Mouse (Mus musculus) kidney, embryonic 14.5 days (tissue): ENCODE results near the gene Stat1. TPM values are rescaled to one million over a fixed set of nuclear protein-coding genes. Genes with fewer than 3 reads are reported as not detected.
A peak's percentile ranks its signal among the peaks of the same experiment; 100 is the strongest.

Experiments
- ATAC-seq: fragments of 200-750 bp; cut with Nextera tagmentation; 2 replicates; pipeline ENCODE4 v1.8.0; 2017; ENCODE audit warnings: moderate number of reproducible peaks, mild to moderate bottlenecking, moderate TSS enrichment, moderate library complexity; ENCODE audit not compliant: low FRiP score, low TSS enrichment
- H3K27ac ChIP-seq: fragments of 300-500 bp; sonication (generic); 2 replicates; pipeline ENCODE4 v1.5.1; 2014; ENCODE audit warnings: low read depth, mild to moderate bottlenecking, low read length, moderate library complexity, mixed read lengths
- H3K27me3 ChIP-seq: fragments of 300-500 bp; sonication (generic); 2 replicates; pipeline ENCODE4 v1.6.1; 2014; ENCODE audit warnings: mild to moderate bottlenecking, low read length; ENCODE audit not compliant: control insufficient read depth, insufficient read depth
- H3K36me3 ChIP-seq: fragments of 300-500 bp; sonication (generic); 2 replicates; pipeline ENCODE4 v1.6.1; 2014; ENCODE audit warnings: low read length, mixed read lengths; ENCODE audit not compliant: control insufficient read depth, insufficient read depth
- H3K4me1 ChIP-seq: fragments of 300-500 bp; sonication (generic); 2 replicates; pipeline ENCODE4 v1.6.1; 2014; ENCODE audit warnings: low read length, mixed read lengths; ENCODE audit not compliant: control insufficient read depth, insufficient read depth
- H3K4me2 ChIP-seq: fragments of 300-500 bp; sonication (generic); replicated peaks from 2 replicates; pipeline ENCODE4 v1.6.1; 2014; ENCODE audit warnings: low read depth, mild to moderate bottlenecking, low read length
- H3K4me3 ChIP-seq: fragments of 300-500 bp; sonication (generic); 2 replicates; pipeline ENCODE4 v1.5.1; 2014; ENCODE audit warnings: mild to moderate bottlenecking, low read length
- H3K9ac ChIP-seq: fragments of 300-500 bp; sonication (generic); 2 replicates; pipeline ENCODE4 v1.6.1; 2014; ENCODE audit warnings: low read depth, mild to moderate bottlenecking, low read length, moderate library complexity
- H3K9me3 ChIP-seq: fragments of 300-500 bp; sonication (generic); 2 replicates; pipeline ENCODE4 v1.6.1; 2016; ENCODE audit warnings: low read length; ENCODE audit not compliant: control insufficient read depth
- WGBS: fragments of 180-500 bp; shearing (Covaris S2); extraction: QIAGEN DNeasy Blood & Tissue Kit; methylation state at CpG from one replicate; pipeline ENCODE4 v1.1.7; 2014; 5-methylcytosine and 5-hydroxymethylcytosine counted together
- polyA plus RNA-seq: library from polyadenylated mRNA; unstranded; fragments of >200 nt; fragmentation: Nextera tagmentation; extraction: Ambion mirVana; gene quantifications from 2 replicates; pipeline ENCODE4 v1.2.1, GENCODE M21; 2014

Gene Stat1
- polyA plus RNA-seq, 1 experiment from 2014 or later, result 20.0 TPM

- Histone ChIP-seq H3K4me2 (no peak overlapping the region), H3K27ac (no peak overlapping the region), H3K4me3 (no peak overlapping the region), H3K9me3 (no peaks in the 10 kb centered on the region), H3K27me3 (no peaks in the 10 kb centered on the region), H3K4me1 (0 out of 2 replicates have a peak, but pooled peaks cover 2% of the 10 kb centered on the region), H3K9ac (no peak overlapping the region), H3K36me3 (no peaks in the 10 kb centered on the region)
- WGBS, result 92% methylated on average over 5 of the region's 5 CpGs
- no peak for ATAC-seq
These were observed 44.6 kb downstream of the Stat1 start for GRCm38 (mm10) chr1:52163707-52164457.

- 0 out of 2 replicates have a peak overlapping the region, but pooled peaks have one; percentile 15 for H3K4me2 ChIP-seq
- H3K36me3 ChIP-seq, result no peaks in the 10 kb centered on the region
- WGBS, result 48% methylated on average over 14 of the region's 14 CpGs
- no peaks in the 10 kb centered on the region for H3K27me3 ChIP-seq
- H3K9ac ChIP-seq, result no peak overlapping the region
- peak; percentile 53; the same call in 1 of the 2 replicates for ATAC-seq
- H3K27ac ChIP-seq, result no peak overlapping the region
- 0 out of 2 replicates have a peak, but pooled peaks cover 2% of the 10 kb centered on the region for H3K4me1 ChIP-seq
- no peaks in the 10 kb centered on the region for H3K9me3 ChIP-seq
- no peak overlapping the region for H3K4me3 ChIP-seq
These were observed 47.5 kb downstream of the Stat1 start for GRCm38 (mm10) chr1:52166652-52167220.

GRCm38 (mm10) chr1:52170057-52170456 is 50.8 kb downstream of the Stat1 start:
- 20% methylated on average over 3 of the region's 3 CpGs for WGBS
- no peak overlapping the region for H3K27ac ChIP-seq
- H3K27me3 ChIP-seq, result no peaks in the 10 kb centered on the region
- no peaks in the 10 kb centered on the region for H3K36me3 ChIP-seq
- H3K9ac ChIP-seq, result no peak overlapping the region
- H3K4me2 ChIP-seq, result no peak overlapping the region
- H3K9me3 ChIP-seq, result no peaks in the 10 kb centered on the region
- H3K4me3 ChIP-seq, result no peak overlapping the region
- ATAC-seq, result peak; percentile 70
- 0 out of 2 replicates have a peak, but pooled peaks cover 2% of the 10 kb centered on the region for H3K4me1 ChIP-seq

GRCm38 (mm10) chr1:52170747-52171146 is 51.5 kb downstream of the Stat1 start:
- Histone ChIP-seq H3K4me3 (no peak overlapping the region), H3K9me3 (no peaks in the 10 kb centered on the region), H3K27ac (no peak overlapping the region), H3K36me3 (no peaks in the 10 kb centered on the region), H3K4me1 (0 out of 2 replicates have a peak, but pooled peaks cover 2% of the 10 kb centered on the region), H3K27me3 (no peaks in the 10 kb centered on the region), H3K4me2 (no peak overlapping the region), H3K9ac (no peak overlapping the region)
- WGBS, result 76% methylated on average over 7 of the region's 7 CpGs
- ATAC-seq, result no peak

GRCm38 (mm10) chr1:52171271-52171670 is 52.0 kb downstream of the Stat1 start:
- no peak for ATAC-seq

GRCm38 (mm10) chr1:52175321-52175720 is 56.1 kb downstream of the Stat1 start:
- Histone ChIP-seq H3K4me3 (no peak overlapping the region), H3K4me1 (no peaks in the 10 kb centered on the region), H3K36me3 (no peaks in the 10 kb centered on the region), H3K9ac (no peak overlapping the region), H3K27me3 (no peaks in the 10 kb centered on the region), H3K9me3 (no peaks in the 10 kb centered on the region), H3K27ac (no peak overlapping the region), H3K4me2 (no peak overlapping the region)
- ATAC-seq, result no peak
- WGBS, result 71% methylated on average over 5 of the region's 5 CpGs

More at GRCm38 (mm10) chr1:52171271-52171670, 52.0 kb downstream of the Stat1 start:
- WGBS, result 75% methylated on average over 8 of the region's 8 CpGs
- no peak overlapping the region for H3K9ac ChIP-seq
- no peak overlapping the region for H3K4me2 ChIP-seq
- no peaks in the 10 kb centered on the region for H3K9me3 ChIP-seq
- H3K4me1 ChIP-seq, result 0 out of 2 replicates have a peak, but pooled peaks cover 2% of the 10 kb centered on the region
- no peak overlapping the region for H3K27ac ChIP-seq
- H3K4me3 ChIP-seq, result no peak overlapping the region
- no peaks in the 10 kb centered on the region for H3K36me3 ChIP-seq
- no peaks in the 10 kb centered on the region for H3K27me3 ChIP-seq

GRCm38 (mm10) chr1:52175983-52176382 is 56.7 kb downstream of the Stat1 start:
- no peak overlapping the region for H3K9ac ChIP-seq
- no peak for ATAC-seq
- no peaks in the 10 kb centered on the region for H3K4me1 ChIP-seq
- no peak overlapping the region for H3K4me3 ChIP-seq
- 77% methylated on average over 3 of the region's 3 CpGs for WGBS
- H3K4me2 ChIP-seq, result no peak overlapping the region
- no peaks in the 10 kb centered on the region for H3K36me3 ChIP-seq
- H3K27me3 ChIP-seq, result no peaks in the 10 kb centered on the region
- H3K9me3 ChIP-seq, result no peaks in the 10 kb centered on the region
- no peak overlapping the region for H3K27ac ChIP-seq

- Histone ChIP-seq H3K9me3 (no peaks in the 10 kb centered on the region), H3K9ac (no peak overlapping the region), H3K4me2 (no peak overlapping the region), H3K27ac (no peak overlapping the region), H3K4me3 (no peak overlapping the region), H3K27me3 (no peaks in the 10 kb centered on the region), H3K36me3 (no peaks in the 10 kb centered on the region), H3K4me1 (no peaks in the 10 kb centered on the region)
- ATAC-seq, result no peak
- 79% methylated on average over 2 of the region's 2 CpGs for WGBS
These were observed 57.8 kb downstream of the Stat1 start for GRCm38 (mm10) chr1:52176999-52177398.

- Histone ChIP-seq H3K9me3 (no peaks in the 10 kb centered on the region), H3K27ac (no peak overlapping the region), H3K9ac (no peak overlapping the region), H3K27me3 (no peaks in the 10 kb centered on the region), H3K4me2 (no peak overlapping the region), H3K36me3 (no peaks in the 10 kb centered on the region), H3K4me3 (no peak overlapping the region), H3K4me1 (no peaks in the 10 kb centered on the region)
- WGBS, result 96% methylated on average over 9 of the region's 9 CpGs
- ATAC-seq, result no peak
These were observed 60.8 kb downstream of the Stat1 start for GRCm38 (mm10) chr1:52179939-52180568.
